Mouse (Mus musculus) spleen, adult 2 months (tissue): ENCODE measurements at regions not wholly inside any gene's neighbourhood (a gene's known extent, or its start where the extent isn't known, plus 50 kb on each side); places are given as distances from the start of the nearest gene placed in this dataset.

Experiments used
- CTCF ChIP-seq: fragments of 200-500 bp; IDR thresholded peaks from 2 replicates; pipeline ENCODE4 v1.5.1; 2011; ENCODE audit warnings: mild to moderate bottlenecking, inconsistent platforms; ENCODE audit not compliant: insufficient read depth, insufficient read length, insufficient replicate concordance; ENCODE audit errors: extremely low read depth
- POLR2A ChIP-seq: fragments of 200-500 bp; IDR thresholded peaks from 2 replicates; pipeline ENCODE4 v1.6.1; 2011; ENCODE audit warnings: low read depth, low read length, inconsistent platforms

DNA sequence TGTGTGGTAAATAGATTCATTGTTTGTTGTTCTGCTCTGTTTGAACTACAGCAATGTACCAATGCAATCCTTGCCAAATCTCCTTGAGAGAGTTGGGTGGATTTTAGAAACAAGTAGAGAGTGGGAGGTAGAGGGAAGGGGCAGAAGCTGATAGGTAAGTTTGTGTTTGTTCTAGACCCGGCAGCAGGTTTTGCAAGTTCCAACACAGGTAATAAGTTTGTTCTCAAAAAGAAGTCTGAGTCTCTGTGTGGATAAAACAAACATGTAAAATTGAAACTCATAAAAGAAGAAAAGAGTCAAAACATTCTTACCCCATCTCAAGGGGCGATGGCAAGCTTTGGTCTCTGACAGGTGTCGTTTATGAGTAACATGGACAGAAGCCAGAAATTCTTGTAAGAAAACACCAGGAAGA is 788.3 kb upstream of the Alcam start:
- TF ChIP-seq CTCF (no peak), POLR2A (no peak)
